Mouse (Mus musculus) 416B (cell line): ENCODE results near the gene Tesk1.
"Not testable (repeated sequence)": the region's sequence is repeated elsewhere in the genome, so short reads cannot be mapped to it uniquely, and the experiment has no call there.

Experiments
- DNase-seq: peaks from one replicate; pipeline ENCODE4 v3.0.0; 2011; ENCODE audit warnings: low read depth

Gene Tesk1

DNA sequence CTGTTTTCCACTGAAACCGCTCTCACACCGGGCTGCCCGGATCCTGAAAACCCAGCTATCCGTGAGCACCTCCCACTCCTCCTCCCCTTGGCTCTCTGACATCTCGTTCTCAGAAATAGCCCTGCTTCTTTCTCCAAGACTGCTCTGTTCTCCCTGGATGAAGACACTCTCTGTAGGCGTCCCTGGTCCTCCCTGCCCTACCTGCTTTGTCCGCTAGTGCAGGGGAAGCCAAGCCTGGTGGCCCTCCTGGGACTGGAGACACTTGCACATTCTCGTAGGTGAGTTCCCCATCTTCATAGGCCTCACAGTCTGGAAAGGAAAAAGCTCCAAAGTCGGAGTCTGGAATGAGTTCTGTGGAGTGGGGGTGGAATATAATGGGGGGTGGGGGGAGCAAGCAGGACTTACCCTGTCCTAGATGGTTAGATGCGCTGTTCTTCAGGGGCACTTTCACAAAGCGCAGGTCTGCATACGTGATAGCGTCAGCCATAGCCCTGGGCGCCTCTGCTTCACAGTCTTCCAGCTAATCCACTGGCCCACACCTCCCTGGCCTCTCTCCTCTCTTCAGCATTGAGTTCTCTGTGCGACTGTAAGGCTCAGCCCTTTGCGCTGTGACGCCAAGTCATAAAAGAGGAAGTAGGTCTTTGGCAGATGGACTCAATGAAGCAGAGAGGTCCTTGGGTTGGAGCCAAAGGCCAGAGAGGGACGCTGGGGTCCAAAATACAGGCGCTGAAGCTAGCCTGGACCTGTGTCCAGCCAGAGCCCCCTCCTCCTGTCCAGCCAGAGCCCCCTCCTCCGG, 12.5 kb downstream of the Tesk1 start, which contains the start of gene Cd72:
Cd72 (minus strand) TSS at position 588 of the 796 bp plus-strand sequence.
- DNase-seq, result peak; percentile 50

DNA sequence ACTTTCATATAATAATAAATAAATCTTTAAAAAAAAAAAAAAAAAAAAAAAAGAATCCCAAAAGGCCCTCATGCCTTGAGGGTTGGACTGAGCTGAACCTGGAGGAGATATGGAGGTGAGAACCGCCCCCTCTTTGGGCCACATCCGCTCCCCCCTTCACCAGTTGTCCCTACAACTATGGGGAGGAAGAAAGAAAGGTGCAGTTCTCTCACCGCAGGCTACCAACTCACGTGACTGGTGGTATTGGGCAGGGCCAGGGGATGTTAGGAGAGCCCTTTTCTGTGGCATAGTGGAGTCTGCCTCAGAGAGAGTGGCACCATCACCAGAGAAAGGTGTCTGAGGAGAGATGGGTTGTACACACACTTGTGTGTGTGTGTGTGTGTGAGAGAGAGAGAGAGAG, 14.7 kb downstream of the Tesk1 start:
- peak; percentile 84 for DNase-seq

DNA sequence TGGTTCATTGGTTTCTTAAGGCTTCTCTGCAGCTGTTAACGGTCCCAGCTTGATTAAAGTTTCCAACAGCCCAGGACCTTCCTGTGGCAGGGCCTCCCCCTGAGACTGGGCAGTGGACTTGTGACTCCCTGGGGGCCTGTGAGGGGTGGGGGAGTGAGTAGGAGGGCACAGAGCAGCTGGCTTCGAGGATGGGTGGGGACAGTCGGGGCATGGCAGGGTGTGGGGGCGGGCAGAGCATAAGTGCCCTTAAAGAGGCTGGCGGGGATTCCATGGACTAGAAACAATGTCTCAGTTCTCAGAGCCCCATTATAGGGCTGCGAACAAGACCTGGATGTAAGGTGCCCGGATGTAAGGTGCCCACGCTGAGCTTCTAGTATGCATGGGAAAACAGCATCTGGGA, 15.4 kb downstream of the Tesk1 start:
- DNase-seq, result peak; percentile 74

DNA sequence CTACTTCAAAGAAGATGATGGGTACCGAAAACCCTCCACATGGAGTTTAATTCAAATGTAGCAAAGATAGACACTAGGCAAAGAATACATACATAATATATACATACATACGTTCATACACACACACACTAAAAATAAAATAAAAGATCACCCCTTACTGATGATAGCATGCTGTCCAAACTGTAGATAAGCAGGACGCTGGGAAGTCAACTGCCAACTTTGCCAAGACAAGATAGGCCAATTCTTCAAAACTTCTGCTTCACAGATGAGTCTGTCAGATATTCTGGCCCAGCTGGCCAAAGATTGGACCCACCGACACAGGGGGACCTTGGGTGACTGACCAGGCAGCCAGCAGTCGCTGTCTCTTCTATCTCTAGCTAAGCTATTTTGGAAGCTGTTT, 21.4 kb downstream of the Tesk1 start:
- no peak for DNase-seq

DNA sequence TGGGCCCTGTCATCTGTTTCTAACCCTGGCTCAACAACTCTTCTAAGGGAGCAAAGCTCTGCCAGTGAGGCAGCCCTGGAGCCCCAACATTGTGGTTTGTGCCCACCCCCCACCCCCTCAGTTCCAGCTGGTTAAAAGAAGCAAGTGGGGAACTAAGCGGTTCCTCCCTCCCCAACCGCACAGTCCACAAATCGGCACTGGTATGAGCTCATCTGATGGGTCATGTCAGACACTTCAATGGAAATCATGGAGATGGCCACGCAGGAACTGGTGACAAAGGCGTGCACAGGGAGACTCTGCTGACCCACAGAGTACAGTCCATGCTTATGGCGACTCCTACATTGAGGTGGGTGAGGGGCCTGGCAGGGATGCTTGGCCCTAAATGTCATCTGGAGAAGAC, 24.2 kb downstream of the Tesk1 start:
- no peak for DNase-seq

DNA sequence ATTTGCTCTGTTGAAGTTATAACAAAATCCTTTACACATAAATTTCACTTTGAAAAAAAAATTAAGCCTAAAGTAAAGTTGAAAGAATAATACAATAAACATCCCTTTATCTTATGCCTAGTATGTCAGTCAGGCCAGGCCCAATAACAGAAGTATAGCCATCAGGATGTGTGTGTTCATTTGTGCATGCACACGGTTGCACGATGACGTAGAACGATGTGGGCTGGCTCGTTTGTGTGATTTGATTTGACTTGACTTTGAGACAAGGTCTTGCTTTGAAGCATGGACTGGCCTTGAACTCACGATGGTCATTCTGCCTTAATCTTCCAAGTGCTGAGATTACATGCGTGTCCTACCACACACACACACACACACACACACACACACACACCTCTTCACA, 25.1 kb downstream of the Tesk1 start:
- no peak for DNase-seq

DNA sequence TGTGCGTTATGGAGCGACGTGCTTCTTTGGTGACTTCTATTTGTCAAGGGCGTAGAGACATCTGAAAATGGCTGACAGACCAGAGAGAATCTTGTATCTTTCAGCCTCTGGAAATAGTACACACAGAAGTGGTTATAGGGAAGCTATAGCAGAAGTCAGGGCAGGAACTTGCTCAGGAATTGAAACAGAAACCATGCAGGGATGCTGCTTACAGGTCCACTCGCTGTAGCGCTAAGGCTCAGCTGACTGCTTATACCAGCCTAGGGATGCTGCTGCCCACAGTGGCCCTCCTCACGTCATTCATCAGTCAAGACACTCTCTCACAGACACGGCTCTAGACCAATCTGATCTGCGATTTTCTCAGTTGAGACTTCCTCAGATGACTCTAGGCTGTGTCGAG, 28.6 kb downstream of the Tesk1 start:
- no peak for DNase-seq

DNA sequence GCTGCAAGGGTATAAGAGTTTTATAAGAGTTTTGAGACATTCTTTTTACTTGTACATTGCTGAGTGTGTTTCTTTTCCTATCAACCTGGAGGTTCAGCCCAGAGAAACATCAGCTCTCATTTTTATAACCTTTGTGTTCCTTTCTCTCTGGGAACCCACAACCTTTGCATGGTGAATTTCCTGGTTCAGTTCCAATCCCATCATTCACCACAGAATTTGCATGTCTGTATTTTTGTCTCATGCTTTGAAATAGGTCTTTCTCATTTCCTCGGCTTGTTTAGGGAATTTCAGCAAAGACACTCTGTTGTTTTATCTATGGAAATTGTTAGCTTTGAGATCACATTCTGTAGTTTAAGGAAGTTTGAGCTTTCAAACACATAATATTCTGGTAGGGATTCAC, 31.9 kb downstream of the Tesk1 start:
- DNase-seq, result no peak

DNA sequence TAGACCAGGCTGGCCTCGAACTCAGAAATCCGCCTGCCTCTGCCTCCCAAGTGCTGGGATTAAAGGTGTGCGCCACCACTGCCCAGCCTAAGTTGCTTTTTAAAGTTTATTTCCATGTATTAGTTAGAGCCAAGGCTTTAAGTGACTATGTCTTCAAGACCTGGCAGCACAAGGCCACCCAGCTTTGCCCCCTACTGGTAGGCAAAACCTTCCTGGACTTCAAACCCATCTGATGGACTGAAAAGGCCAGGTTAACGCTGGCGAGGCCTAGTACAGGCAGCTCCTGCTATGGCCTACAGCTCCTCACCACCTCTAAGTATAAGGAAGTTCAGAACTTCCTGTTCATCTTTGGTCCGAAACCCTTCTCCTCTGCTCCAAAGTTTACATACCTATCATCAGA, 34.9 kb downstream of the Tesk1 start:
- peak; percentile 78 for DNase-seq

DNA sequence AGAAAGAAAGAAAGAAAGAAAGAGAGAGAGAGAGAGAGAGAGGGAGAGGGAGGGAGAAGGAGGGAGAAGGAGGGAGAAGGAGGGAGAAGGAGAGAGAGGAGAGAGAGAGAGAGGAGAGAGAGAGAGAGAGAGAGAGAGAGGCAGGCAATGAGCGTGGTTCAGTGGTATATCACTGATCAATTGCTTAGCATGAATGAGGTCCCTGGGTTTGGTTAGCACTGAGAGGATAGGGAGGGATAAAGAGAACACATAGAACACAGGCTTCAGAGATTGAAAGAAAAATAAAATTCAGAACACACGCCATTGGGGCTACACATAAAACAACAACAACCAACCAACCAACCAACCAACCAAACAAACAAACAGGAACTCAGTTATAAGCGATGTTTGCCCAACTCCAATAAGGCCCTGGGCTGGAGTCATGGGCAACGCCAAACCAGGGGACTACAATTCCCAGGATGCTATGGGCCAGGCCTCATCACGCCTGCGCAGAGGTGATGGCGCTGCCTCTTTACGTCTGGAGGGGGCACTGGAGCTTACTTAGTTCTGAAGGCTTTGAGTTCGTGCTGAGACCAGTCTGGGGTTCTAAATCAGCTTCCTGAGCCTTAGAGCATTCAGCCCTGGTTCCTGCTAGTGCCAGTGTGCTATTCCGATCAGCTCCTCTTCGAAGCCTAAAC, 36.3 kb downstream of the Tesk1 start:
- DNase-seq, result peak; percentile 96

DNA sequence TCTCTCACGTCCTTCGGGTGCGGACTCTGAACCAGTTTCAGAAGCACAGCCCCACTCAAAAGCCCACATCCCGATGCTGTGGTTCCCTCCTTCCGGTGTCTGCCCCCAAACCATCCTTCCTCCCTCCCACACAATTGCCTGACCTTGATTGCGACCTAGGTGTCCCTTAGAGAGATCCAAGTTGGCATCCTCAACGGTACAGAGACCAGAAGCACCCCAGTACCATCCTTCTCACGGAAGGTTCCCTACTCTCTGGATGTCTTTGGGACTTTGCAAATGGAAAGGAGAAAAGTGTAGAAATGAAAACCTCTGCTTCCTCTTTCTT, 36.8 kb downstream of the Tesk1 start:
- DNase-seq, result no peak

DNA sequence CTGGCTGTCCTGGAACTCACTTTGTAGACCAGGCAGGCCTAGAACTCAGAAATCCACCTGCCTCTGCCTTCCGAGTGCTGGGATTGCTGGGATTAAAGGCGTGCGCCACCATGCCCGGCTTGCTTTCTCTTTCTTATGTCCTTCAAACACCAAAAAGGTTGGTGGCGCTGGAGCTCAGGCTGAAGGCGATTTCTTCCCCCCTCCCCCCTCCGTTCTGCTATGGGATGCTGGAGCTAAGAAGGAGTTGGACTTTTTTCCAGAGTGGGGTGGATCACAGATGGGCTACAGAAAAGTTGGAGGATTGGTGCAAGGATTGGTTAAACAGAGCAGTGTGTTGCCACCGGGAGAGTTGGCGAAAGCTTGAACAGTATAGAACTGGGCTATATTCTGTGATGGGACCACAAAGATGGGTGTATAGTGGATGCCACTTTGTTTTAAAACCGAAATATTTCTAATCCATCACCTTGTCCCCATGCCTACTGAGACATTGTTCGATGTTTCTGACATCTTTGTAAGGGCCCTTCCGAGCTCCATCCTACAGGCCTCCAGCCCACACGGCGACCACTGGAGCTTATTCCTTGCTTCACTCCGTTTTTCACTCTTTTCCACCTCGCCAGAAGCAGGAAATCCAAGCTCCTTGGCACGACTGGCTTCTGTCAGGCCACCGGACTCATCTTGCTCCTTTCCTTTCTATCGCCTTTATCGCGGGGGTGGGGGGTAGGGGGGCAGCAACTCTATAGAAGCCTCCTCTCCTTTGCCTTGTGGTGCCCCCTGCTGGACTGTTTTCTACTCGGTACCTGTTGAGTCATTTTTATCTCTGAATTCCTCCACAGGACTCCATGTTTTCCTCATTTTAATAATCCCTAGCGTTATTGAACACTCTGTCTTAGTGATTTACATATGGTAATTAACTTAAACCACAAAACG, 37.4 kb downstream of the Tesk1 start:
- peak; percentile 89 for DNase-seq

DNA sequence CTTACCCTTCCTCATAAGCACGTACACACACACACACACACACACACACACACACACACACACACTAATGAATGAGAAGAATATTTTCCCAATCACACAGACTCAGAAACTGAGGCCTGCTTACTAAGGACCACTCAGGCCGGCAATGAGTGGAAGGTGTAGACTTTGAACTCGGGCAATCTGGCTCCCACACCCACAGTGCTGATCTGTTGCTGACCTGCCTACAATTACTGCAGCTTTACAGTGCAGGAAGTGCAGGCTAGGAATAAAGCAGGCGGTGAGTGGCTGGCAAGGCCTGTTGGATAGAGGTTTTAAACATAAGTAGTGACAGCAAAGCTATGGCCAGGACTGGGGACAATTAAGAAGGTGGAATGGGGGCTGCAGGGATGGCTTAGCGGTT, 39.2 kb downstream of the Tesk1 start:
- DNase-seq, result no peak

DNA sequence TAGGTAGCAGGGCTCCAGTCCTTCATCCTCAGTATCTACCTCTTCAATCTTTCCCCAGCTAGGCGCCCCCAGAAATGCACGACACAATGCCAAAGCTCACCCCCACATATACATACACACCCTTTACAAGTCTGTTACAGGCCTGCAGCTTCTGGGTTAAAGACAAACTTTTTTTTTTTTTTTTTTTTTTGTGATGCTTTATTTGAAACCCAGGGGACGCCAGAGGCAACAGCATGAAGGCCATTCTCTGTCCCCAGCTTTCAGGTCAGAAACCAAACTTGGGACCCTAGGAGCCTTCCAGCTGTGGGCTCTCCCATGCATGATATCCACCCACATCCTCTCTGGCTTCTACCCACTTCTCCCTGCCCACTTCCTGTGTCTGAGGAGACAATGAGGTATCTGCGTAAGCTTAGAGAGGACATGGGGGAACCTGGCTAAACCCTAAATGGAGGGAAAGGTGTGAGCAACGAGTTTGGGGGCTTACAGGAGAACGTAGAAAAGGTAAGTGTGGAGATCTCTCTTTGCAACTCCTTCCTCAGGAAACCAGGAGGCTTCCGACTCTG, 40.2 kb downstream of the Tesk1 start:
- DNase-seq, result peak; percentile 81

DNA sequence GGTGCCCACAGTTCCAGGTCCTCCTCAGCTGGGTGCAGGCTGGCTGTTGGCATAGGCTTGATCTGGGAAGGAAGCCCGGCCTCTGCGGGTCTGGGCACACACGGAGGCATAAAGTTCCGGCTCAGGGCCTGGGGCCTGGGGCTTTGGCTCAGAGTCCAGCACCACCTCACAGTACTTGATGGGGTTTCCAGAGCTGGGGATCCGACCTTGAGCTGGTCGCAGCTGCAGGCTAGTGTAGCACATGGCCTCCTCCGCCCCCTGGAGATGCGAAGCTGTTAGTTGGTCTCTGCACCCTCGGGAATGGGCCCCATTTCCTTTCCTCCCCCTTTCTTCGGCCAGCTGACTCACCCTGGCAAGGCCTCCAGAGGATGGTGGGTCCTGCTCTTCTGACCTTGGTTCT, 40.9 kb downstream of the Tesk1 start:
- DNase-seq, result peak; percentile 78

DNA sequence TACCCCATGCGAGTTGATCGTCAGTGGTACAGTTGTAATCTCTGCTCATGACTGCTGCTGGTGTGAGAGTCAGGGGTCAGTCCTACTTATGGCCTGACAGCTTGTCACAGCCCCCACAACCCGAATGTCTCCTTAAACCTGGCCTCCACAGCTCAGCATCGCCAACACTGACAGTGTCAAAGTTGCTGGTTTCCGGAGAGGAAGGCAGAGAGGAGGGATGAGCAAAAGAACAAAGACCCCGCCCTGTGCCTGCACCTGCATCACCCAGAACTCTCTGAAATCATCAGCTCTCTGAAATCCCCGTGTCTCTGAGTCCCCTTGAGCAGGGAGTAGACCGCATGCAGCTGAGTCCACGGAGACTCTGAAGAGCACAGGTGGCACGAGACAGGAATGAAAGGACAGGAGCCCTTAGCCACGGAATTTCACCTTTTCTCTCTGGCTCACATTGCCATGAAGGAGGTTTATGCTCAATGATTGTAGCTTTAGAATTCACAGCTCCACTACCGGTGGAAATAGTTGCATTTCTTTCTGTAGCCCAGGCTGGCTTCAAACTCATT, 41.9 kb downstream of the Tesk1 start, which contains the start of gene Sit1:
Sit1 (minus strand) TSS at position 200 of the 557 bp plus-strand sequence.
- DNase-seq, result no peak

DNA sequence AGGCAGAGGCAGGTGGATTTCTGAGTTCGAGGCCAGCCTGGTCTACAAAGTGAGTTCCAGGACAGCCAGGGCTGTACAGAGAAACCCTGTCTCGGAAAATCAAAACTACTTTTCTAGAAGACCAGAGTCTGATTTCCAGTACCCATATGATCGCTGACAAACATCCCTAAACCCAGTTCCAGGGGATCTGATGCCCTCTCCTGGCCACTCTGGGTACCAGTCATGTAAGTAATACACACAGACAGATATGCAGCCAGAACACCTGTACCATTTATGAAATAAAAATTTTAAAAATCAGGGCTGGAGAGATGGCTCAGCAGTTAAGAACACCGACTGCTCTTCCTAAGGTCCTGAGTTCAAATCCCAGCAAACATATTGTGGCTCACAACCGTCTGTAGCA, 43.9 kb downstream of the Tesk1 start:
- DNase-seq, result not testable (repeated sequence)

DNA sequence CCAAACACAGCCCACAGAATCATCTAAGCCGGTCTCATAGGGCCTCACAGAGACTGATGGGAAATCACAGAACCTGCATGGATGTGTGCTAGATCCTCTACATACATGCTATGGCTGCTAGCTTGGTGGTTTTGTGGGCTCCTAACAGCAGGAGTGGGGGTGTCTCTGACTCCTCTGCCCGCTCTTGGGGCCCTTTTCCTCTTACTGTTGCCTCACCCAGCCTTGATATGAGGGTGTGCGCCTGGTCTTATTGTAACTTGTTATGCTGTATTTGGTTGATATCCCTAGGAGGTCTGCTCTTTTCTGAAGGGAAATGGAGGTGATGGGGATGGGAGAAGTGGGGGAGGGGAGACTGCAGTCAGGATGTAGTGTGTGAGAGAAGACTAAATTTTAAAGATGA, 47.9 kb downstream of the Tesk1 start:
- no peak for DNase-seq

DNA sequence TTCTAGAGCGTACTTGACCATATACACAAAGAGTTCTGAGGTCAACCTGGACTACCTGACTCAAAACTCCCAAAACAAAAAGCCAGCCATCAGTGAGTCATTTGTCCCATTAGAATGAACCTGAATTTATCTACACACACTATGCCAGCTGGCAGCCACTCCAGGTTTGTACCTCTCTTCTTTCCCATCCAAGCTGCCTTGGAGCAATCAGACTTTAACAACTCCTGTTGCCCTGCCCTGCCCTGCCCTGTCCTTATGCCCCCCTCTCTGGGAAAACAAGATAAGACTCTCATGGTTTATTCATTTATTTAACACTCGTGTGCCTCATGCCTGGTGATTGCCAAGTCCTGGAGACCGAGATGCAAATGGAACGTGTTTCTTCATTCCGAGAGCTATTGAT, 49.1 kb downstream of the Tesk1 start:
- no peak for DNase-seq

DNA sequence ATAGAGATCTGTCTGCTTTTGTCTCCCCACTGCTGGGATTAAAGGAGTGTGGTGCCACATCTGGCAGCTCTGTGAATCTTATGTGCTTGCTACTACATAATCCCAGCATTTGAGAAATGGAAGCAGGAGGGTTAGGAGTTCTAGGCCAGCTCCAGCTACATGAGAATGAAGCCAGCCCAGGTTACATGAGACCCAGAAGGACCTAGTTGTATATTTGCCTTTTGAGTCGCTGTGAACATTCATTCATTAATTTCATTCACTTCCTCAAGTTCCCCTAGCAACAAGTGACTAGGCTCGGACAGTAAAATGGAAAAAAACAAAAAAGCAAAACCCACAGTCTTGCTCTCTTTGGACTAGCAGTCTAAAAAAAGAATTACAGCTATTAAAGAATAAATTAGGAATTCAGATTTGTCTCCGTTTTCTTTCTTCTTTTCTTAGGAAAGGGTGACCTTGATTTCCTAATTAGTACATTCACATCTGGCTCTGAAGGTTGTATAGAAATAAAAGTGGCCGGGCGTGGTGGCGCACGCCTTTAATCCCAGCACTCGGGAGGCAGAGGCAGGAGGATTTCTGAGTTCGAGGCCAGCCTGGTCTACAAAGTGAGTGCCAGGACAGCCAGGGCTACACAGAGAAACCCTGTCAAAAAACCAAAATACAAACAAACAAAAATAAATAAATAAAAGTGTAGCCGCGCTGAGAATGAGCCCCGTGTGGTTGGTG, 50.5 kb downstream of the Tesk1 start:
- peak; percentile 63 for DNase-seq

DNA sequence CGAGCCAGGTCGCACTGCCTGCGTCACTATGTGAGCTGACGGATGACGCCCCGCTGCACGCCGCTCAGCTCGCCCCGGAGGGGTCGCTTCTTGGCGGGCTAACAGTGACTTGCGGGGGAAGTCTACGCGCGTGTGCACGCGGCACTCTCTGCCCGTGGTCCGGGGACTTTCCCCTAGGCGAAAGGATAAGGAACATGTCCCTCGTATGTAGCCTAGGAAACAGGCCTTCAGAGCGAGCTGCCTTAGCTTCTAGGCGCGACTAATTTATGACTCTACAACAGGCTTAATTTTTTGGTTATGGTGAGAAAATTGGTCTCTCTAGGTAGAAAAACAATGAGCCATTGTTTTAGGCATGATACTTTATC, 51.1 kb downstream of the Tesk1 start, which contains the start of gene Ccdc107:
Ccdc107 (plus strand) TSS at position 80 of the 365 bp plus-strand sequence.
- DNase-seq, result peak; percentile 99
